9 mouse cellular contexts compared by ENCODE assay signal in genomic region chr19:56724126-56724597, GRCm38 (mm10). TPM values are rescaled to one million over a fixed set of nuclear protein-coding genes. Genes with fewer than 3 reads are reported as not detected.
DNase-seq lines count a peak whose midpoint lies in the region; ATAC-seq lines count a peak whose summit lies in the region.
"Had no signal": no experiment of that assay in that cellular context is flagged by ENCODE, and none has a peak within 500 bp of the region (broad histone marks: within the 10 kb centered on the region; RNA-seq: fewer than 3 reads in every experiment).

No protein-coding gene starts in this region.

- peak overlapping the region; percentile 52 for H3K4me3 ChIP-seq in forebrain, embryonic 15.5 days
- peak overlapping the region; percentile 51 for H3K4me3 ChIP-seq in midbrain, embryonic 14.5 days (replicated peaks; ENCODE audit: low read depth, low read length)

- no peaks in the 10 kb centered on the region for H3K9me3 ChIP-seq in forebrain, embryonic 15.5 days
- H3K9me3 ChIP-seq in midbrain, embryonic 14.5 days (ENCODE audit: control insufficient read depth, low read length) = no peaks in the 10 kb centered on the region

- peaks cover 47% of the 10 kb centered on the region for H3K27me3 ChIP-seq in forebrain, embryonic 15.5 days
- H3K27me3 ChIP-seq in midbrain, embryonic 14.5 days (ENCODE audit: control insufficient read depth, insufficient read depth, low read length) = peaks cover 62% of the 10 kb centered on the region

- H3K27ac ChIP-seq in forebrain, embryonic 15.5 days (replicated peaks) = no peak overlapping the region
- no peak overlapping the region for H3K27ac ChIP-seq in midbrain, embryonic 14.5 days (replicated peaks; ENCODE audit: low read depth, low read length)

- peak; percentile 42 for DNase-seq in kidney, adult 18-20 months
- DNase-seq in kidney, adult 11 months = no peak
- peak; percentile 30 for DNase-seq in kidney, postnatal 14 days
- DNase-seq in midbrain, embryonic 14.5 days = no peak
- no peak for DNase-seq in adipocyte (ENCODE audit: low spot score)
- no peak for DNase-seq in frontal cortex, postnatal 36 days (ENCODE audit: low spot score in 2 of 2)
- DNase-seq in urinary bladder, adult 2 months (ENCODE audit: low spot score) = no peak

- H3K4me2 ChIP-seq in forebrain, embryonic 15.5 days (replicated peaks) = peak overlapping the region; percentile 89
- peak overlapping the region; percentile 92 for H3K4me2 ChIP-seq in midbrain, embryonic 14.5 days (ENCODE audit: low read length)

- no peaks in the 10 kb centered on the region for H3K36me3 ChIP-seq in forebrain, embryonic 15.5 days
- no peaks in the 10 kb centered on the region for H3K36me3 ChIP-seq in midbrain, embryonic 14.5 days (ENCODE audit: control insufficient read depth, insufficient read depth, low read length)
- H3K36me3 ChIP-seq: G1E had no signal

- 7% methylated on average over 13 of the region's 13 CpGs for WGBS in forebrain, embryonic 15.5 days
- WGBS in midbrain, embryonic 14.5 days = 9% methylated on average over 12 of the region's 13 CpGs

- ATAC-seq in forebrain, embryonic 15.5 days (replicated peaks) = no peak
- ATAC-seq in midbrain, embryonic 14.5 days (ENCODE audit: low FRiP score, low TSS enrichment) = no peak

- peaks cover 60% of the 10 kb centered on the region for H3K4me1 ChIP-seq in forebrain, embryonic 15.5 days
- H3K4me1 ChIP-seq in midbrain, embryonic 14.5 days (ENCODE audit: control insufficient read depth, insufficient read depth, low read length) = peaks cover 27% of the 10 kb centered on the region

- 0 out of 2 replicates have a peak overlapping the region, but pooled peaks have one; percentile 61 for H3K9ac ChIP-seq in forebrain, embryonic 15.5 days (replicated peaks)
- H3K9ac ChIP-seq in midbrain, embryonic 14.5 days (replicated peaks; ENCODE audit: low read length) = no peak overlapping the region

RNA-seq across cellular contexts. Expression of gene Adrb1, which starts 2.2 kb away (rescaled TPM):
- 1.6 TPM in 2 replicates for polyA plus RNA-seq in forebrain, embryonic 15.5 days (2015; fragmentation: Nextera tagmentation; extraction: Ambion mirVana)
- polyA plus RNA-seq in midbrain, embryonic 14.5 days (2014; fragmentation: Nextera tagmentation; extraction: Ambion mirVana) = 0.91 and 1.2 TPM in 2 replicates
- polyA plus RNA-seq in urinary bladder, adult 2 months (2012; rRNA removed) = 1.0 TPM in 2 replicates
- polyA plus RNA-seq: G1E had no signal

Comparison
In these comparisons a context has a peak if more than half of its experiments do, and no peak if none do; other contexts are left out.
1. DNase-seq: peak in kidney, adult 18-20 months (single experiment) and kidney, postnatal 14 days (single experiment); none in kidney, adult 11 months (single experiment), midbrain, embryonic 14.5 days (single experiment), adipocyte (single experiment), frontal cortex, postnatal 36 days (0 of 2) and urinary bladder, adult 2 months (single experiment).